Mouse (Mus musculus) right cerebral cortex, adult 18-20 months (tissue): ENCODE results near the gene Ift57.

Experiments used
- DNase-seq: peaks from one replicate; pipeline ENCODE4 v3.0.0; 2022; ENCODE audit warnings: mixed read lengths

Ift57 gene

GRCm38 (mm10) chr16:49698620-49699525, at the start of gene Ift57:
TSS of gene Ift57 (plus strand) at chr16:49699233.
- DNase-seq: peak; percentile 99

- DNase-seq: no peak
Observed at GRCm38 (mm10) chr16:49657182-49657581, 41.9 kb upstream of the Ift57 start.

- DNase-seq: no peak
Observed at GRCm38 (mm10) chr16:49658029-49658428, 41.0 kb upstream of the Ift57 start.

GRCm38 (mm10) chr16:49659131-49659530, 39.9 kb upstream of the Ift57 start:
- no peak for DNase-seq

GRCm38 (mm10) chr16:49660111-49660510, 38.9 kb upstream of the Ift57 start:
- no peak for DNase-seq

GRCm38 (mm10) chr16:49662201-49662600, 36.8 kb upstream of the Ift57 start:
- no peak for DNase-seq

GRCm38 (mm10) chr16:49664677-49665076, 34.4 kb upstream of the Ift57 start:
- DNase-seq: no peak

- DNase-seq: no peak
Observed at GRCm38 (mm10) chr16:49679666-49680065, 19.4 kb upstream of the Ift57 start.

- DNase-seq: no peak
Observed at GRCm38 (mm10) chr16:49684961-49685360, 14.1 kb upstream of the Ift57 start.

GRCm38 (mm10) chr16:49699821-49700220, 788 bp downstream of the Ift57 start:
- DNase-seq: no peak

- DNase-seq: no peak
Observed at GRCm38 (mm10) chr16:49708074-49708473, 9.0 kb downstream of the Ift57 start.

GRCm38 (mm10) chr16:49710188-49710587, 11.2 kb downstream of the Ift57 start:
- no peak for DNase-seq

- DNase-seq: no peak
Observed at GRCm38 (mm10) chr16:49713302-49713701, 14.3 kb downstream of the Ift57 start.

- DNase-seq: no peak
Observed at GRCm38 (mm10) chr16:49720671-49721070, 21.6 kb downstream of the Ift57 start.

GRCm38 (mm10) chr16:49721678-49722077, 22.6 kb downstream of the Ift57 start:
- DNase-seq: no peak

GRCm38 (mm10) chr16:49723222-49723621, 24.2 kb downstream of the Ift57 start:
- DNase-seq: peak; percentile 43

GRCm38 (mm10) chr16:49724232-49724631, 25.2 kb downstream of the Ift57 start:
- no peak for DNase-seq

- DNase-seq: no peak
Observed at GRCm38 (mm10) chr16:49724931-49725330, 25.9 kb downstream of the Ift57 start.

- DNase-seq: no peak
Observed at GRCm38 (mm10) chr16:49725446-49725845, 26.4 kb downstream of the Ift57 start.

GRCm38 (mm10) chr16:49726216-49726615, 27.2 kb downstream of the Ift57 start:
- no peak for DNase-seq

- no peak for DNase-seq
Observed at GRCm38 (mm10) chr16:49726761-49727160, 27.7 kb downstream of the Ift57 start.

GRCm38 (mm10) chr16:49736536-49736935, 37.5 kb downstream of the Ift57 start:
- peak; percentile 80 for DNase-seq

GRCm38 (mm10) chr16:49747360-49747759, 48.3 kb downstream of the Ift57 start:
- DNase-seq: no peak

GRCm38 (mm10) chr16:49752906-49753305, 53.9 kb downstream of the Ift57 start:
- no peak for DNase-seq

GRCm38 (mm10) chr16:49753318-49753717, 54.3 kb downstream of the Ift57 start:
- DNase-seq: no peak
